ENCODE assay signal across 8 mouse cellular contexts in the genomic region with DNA sequence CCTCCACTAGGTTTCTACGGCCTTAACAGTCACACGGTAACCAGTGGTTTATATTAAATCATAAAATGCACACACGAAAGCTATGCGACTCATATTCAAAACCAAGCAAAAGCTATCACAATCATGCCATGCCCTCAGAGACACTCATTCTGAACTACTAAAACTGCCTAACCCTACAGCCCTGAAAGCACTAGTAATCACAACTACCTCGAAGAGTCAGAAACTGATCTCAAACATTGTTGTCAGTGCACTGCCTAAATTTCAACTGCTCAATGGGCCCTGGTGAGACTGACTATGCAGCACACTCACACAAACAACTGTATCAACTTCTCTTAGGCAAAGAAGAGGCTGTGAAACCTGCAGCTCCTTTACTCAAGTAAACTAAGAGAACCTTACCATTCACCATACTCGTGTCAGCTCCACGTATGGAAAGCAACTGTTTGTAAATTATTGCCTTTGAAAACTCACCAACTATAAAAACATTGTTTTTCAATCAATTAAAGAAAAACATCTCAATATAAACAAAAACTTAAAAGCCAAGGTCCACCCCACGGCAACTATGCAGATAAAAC. TPM values are rescaled to one million over a fixed set of nuclear protein-coding genes. Genes with fewer than 3 reads are reported as not detected.
DNase-seq lines count a peak whose midpoint lies in the region; ATAC-seq and TF ChIP-seq lines count a peak whose summit lies in the region.

No protein-coding gene starts in this region.

- peak; percentile 60 for DNase-seq in liver, adult 2 months (ENCODE audit: extremely low read depth, low read depth, low spot score)
- DNase-seq in liver = no peak
- peak; percentile 8 for DNase-seq in R1 (ENCODE audit: low read depth, low spot score)
- peak; percentile 35 for DNase-seq in limb, embryonic 10.5 days (ENCODE audit: low spot score)
- no peak for DNase-seq in right cerebral cortex, postnatal 14 days
- DNase-seq in layer of hippocampus, adult 9-10 months (ENCODE audit: low spot score) = no peak

- peak overlapping the region; percentile 64 for H3K27ac ChIP-seq in liver, adult 2 months (replicated peaks; ENCODE audit: insufficient read depth, low read depth, low read length)
- peak overlapping the region; percentile 24 for H3K27ac ChIP-seq in forebrain, embryonic 16.5 days (ENCODE audit: low read length)
- peak overlapping the region; percentile 99 for H3K27ac ChIP-seq in limb, embryonic 10.5 days
- peak overlapping the region; percentile 99; the same call in 1 of the 2 replicates for H3K27ac ChIP-seq in neural tube, embryonic 14.5 days (ENCODE audit: low read depth, low read length)

- peaks cover 9% of the 10 kb centered on the region for H3K4me1 ChIP-seq in liver, adult 2 months (ENCODE audit: control insufficient read depth, insufficient read depth, low read length)
- H3K4me1 ChIP-seq in forebrain, embryonic 16.5 days (replicated peaks; ENCODE audit: control insufficient read depth, insufficient read depth, low read length) = peaks cover 20% of the 10 kb centered on the region
- peaks cover 27% of the 10 kb centered on the region for H3K4me1 ChIP-seq in limb, embryonic 10.5 days
- H3K4me1 ChIP-seq in neural tube, embryonic 14.5 days (ENCODE audit: control insufficient read depth, insufficient read depth, low read length) = peaks cover 17% of the 10 kb centered on the region; the same call in 1 of the 2 replicates

- TF ChIP-seq POLR2A in liver, adult 2 months (IDR thresholded peaks at IDR 0.05; ENCODE audit: extremely low read depth, insufficient read depth, low read length) = no peak

- H3K4me2 ChIP-seq in forebrain, embryonic 16.5 days (ENCODE audit: low read length) = peak overlapping the region; percentile 83
- peak overlapping the region; percentile 65 for H3K4me2 ChIP-seq in neural tube, embryonic 14.5 days (ENCODE audit: low read depth, low read length)

- 18% methylated on average over 8 of the region's 8 CpGs for WGBS in liver, adult 2 months
- WGBS in forebrain, embryonic 16.5 days = 23% methylated on average over 8 of the region's 8 CpGs
- WGBS in limb, embryonic 10.5 days = 46% methylated on average over 8 of the region's 8 CpGs
- WGBS in neural tube, embryonic 14.5 days = 24% methylated on average over 8 of the region's 8 CpGs

- H3K9me3 ChIP-seq in forebrain, embryonic 16.5 days (ENCODE audit: control insufficient read depth, low read length) = no peaks in the 10 kb centered on the region
- no peaks in the 10 kb centered on the region for H3K9me3 ChIP-seq in limb, embryonic 10.5 days (replicated peaks)
- no peaks in the 10 kb centered on the region for H3K9me3 ChIP-seq in neural tube, embryonic 14.5 days (ENCODE audit: control insufficient read depth, low read length)

- no peaks in the 10 kb centered on the region for H3K27me3 ChIP-seq in liver, adult 2 months (ENCODE audit: control insufficient read depth, insufficient read depth, low read length)
- H3K27me3 ChIP-seq in forebrain, embryonic 16.5 days (replicated peaks; ENCODE audit: control insufficient read depth, insufficient read depth, low read length) = no peaks in the 10 kb centered on the region
- no peaks in the 10 kb centered on the region for H3K27me3 ChIP-seq in limb, embryonic 10.5 days (ENCODE audit: low read depth, poor library complexity, severe bottlenecking)
- H3K27me3 ChIP-seq in neural tube, embryonic 14.5 days (ENCODE audit: control insufficient read depth, insufficient read depth, low read length) = no peaks in the 10 kb centered on the region; the same call in 1 of the 2 replicates

- H3K36me3 ChIP-seq in liver, adult 2 months (ENCODE audit: control insufficient read depth, insufficient read depth, low read length) = peaks cover 3% of the 10 kb centered on the region; the same call in 1 of the 2 replicates
- no peaks in the 10 kb centered on the region for H3K36me3 ChIP-seq in forebrain, embryonic 16.5 days (ENCODE audit: control insufficient read depth, insufficient read depth)
- peaks cover 20% of the 10 kb centered on the region for H3K36me3 ChIP-seq in limb, embryonic 10.5 days
- H3K36me3 ChIP-seq in neural tube, embryonic 14.5 days (ENCODE audit: control insufficient read depth, insufficient read depth, low read length) = no peaks in the 10 kb centered on the region

- H3K4me3 ChIP-seq in liver, adult 2 months (ENCODE audit: insufficient read depth, low read depth, low read length) = peak overlapping the region; percentile 68
- H3K4me3 ChIP-seq in forebrain, embryonic 16.5 days (replicated peaks; ENCODE audit: low read length) = peak overlapping the region; percentile 94
- H3K4me3 ChIP-seq in limb, embryonic 10.5 days = peak overlapping the region; percentile 90
- peak overlapping the region; percentile 99 for H3K4me3 ChIP-seq in neural tube, embryonic 14.5 days (ENCODE audit: low read depth, low read length)

- peaks cover 6% of the 10 kb centered on the region; the same call in 1 of the 2 replicates for H3K79me2 ChIP-seq in liver, adult 2 months (ENCODE audit: control insufficient read depth, insufficient read depth, low read length)

- TF ChIP-seq CTCF in liver, adult 2 months (IDR thresholded peaks at IDR 0.05; ENCODE audit: low read depth, low read length) = no peak

- peak overlapping the region; percentile 71 for H3K9ac ChIP-seq in liver, adult 2 months (ENCODE audit: low read depth, low read length)
- peak overlapping the region; percentile 99 for H3K9ac ChIP-seq in forebrain, embryonic 16.5 days (replicated peaks; ENCODE audit: low read depth, low read length)
- H3K9ac ChIP-seq in neural tube, embryonic 14.5 days (replicated peaks; ENCODE audit: low read depth, low read length) = peak overlapping the region; percentile 95

- ATAC-seq in forebrain, embryonic 16.5 days = no peak
- ATAC-seq in neural tube, embryonic 14.5 days (ENCODE audit: low read depth) = no peak

RNA-seq across cellular contexts. Expression of gene Phip, which starts 1.9 kb away (rescaled TPM):
- 23.5 and 25.1 TPM in 2 replicates for total RNA-seq in liver, adult 2 months (2014; rRNA removed)
- polyA plus RNA-seq in liver, adult 2 months (2012; rRNA removed) = 0.95 and 1.1 TPM in 2 replicates
- 139 and 143 TPM in 2 replicates for polyA plus RNA-seq in forebrain, embryonic 16.5 days (2015; fragmentation: Nextera tagmentation; extraction: Ambion mirVana)
- polyA plus RNA-seq in limb, embryonic 10.5 days (2016; fragmentation: Nextera tagmentation; extraction: Ambion mirVana) = 113 and 130 TPM in 2 replicates
- polyA plus RNA-seq in neural tube, embryonic 14.5 days (2014; fragmentation: Nextera tagmentation; extraction: Ambion mirVana) = 85.3 and 108 TPM in 2 replicates

Comparison
In these comparisons a context has a peak if more than half of its experiments do, and no peak if none do; other contexts are left out.
1. DNase-seq: peak in liver, adult 2 months (single experiment), R1 (single experiment) and limb, embryonic 10.5 days (single experiment); none in liver (single experiment), right cerebral cortex, postnatal 14 days (single experiment) and layer of hippocampus, adult 9-10 months (single experiment).
2. H3K27ac ChIP-seq: peak in every context shown above with its lines; median percentile 99 in limb, embryonic 10.5 days; 99 in neural tube, embryonic 14.5 days; 64 in liver, adult 2 months; 24 in forebrain, embryonic 16.5 days.
3. RNA of gene Phip, which starts 1.9 kb away (polyA plus RNA-seq): 139 to 143 TPM in forebrain, embryonic 16.5 days, 113 to 130 TPM in limb, embryonic 10.5 days and 85.3 to 108 TPM in neural tube, embryonic 14.5 days; 0.95 to 1.1 TPM in liver, adult 2 months; every median in the first group is over 10 times any median in the second.
4. Peak in every context shown above with its lines, with median percentiles within 50 percentile points of each other: H3K4me3 ChIP-seq and H3K9ac ChIP-seq.